Mouse (Mus musculus): ENCODE data around the gene Dusp16. TPM values are rescaled to one million over a fixed set of nuclear protein-coding genes. Genes with fewer than 3 reads are reported as not detected.
A peak's percentile ranks its signal among the peaks of the same experiment; 100 is the strongest.

The Dusp16 gene
- total and polyA plus RNA-seq, 2 experiments from 2014 or later = 3.2 to 3.9 TPM

GRCm38 (mm10) chr6:134670881-134671411, 121.5 kb downstream of the Dusp16 start:
- ATAC-seq (ENCODE audit: low FRiP score) (no peak), DNase-seq (ENCODE audit: low spot score) (peak; percentile 19)
- no peaks in the 10 kb centered on the region for H3K4me1 ChIP-seq (ENCODE audit: insufficient read depth, low read length)
- no peak overlapping the region for H3K9ac ChIP-seq (replicated peaks; ENCODE audit: low read length, poor library complexity, severe bottlenecking)
- TF ChIP-seq CTCF (IDR thresholded peaks at IDR 0.05) = no peak
- H3K27me3 ChIP-seq (ENCODE audit: insufficient read depth, low read length) = no peaks in the 10 kb centered on the region
- no peaks in the 10 kb centered on the region for H3K9me3 ChIP-seq (ENCODE audit: low read length)
- H3K36me3 ChIP-seq (ENCODE audit: insufficient read depth, low read length) = no peaks in the 10 kb centered on the region
- H3K27ac ChIP-seq (ENCODE audit: low read depth, low read length) = no peak overlapping the region
- H3K4me2 ChIP-seq (ENCODE audit: low read depth, low read length, poor library complexity, severe bottlenecking) = no peak overlapping the region
- WGBS = 47% methylated on average over 4 of the region's 4 CpGs
- H3K4me3 ChIP-seq (ENCODE audit: low read depth, low read length) = no peak overlapping the region

GRCm38 (mm10) chr6:134669179-134669865, 123.1 kb downstream of the Dusp16 start:
- Histone ChIP-seq H3K4me1 (ENCODE audit: insufficient read depth, low read length) (no peaks in the 10 kb centered on the region), H3K27me3 (ENCODE audit: insufficient read depth, low read length) (no peaks in the 10 kb centered on the region), H3K36me3 (ENCODE audit: insufficient read depth, low read length) (no peaks in the 10 kb centered on the region), H3K9me3 (ENCODE audit: low read length) (no peaks in the 10 kb centered on the region), H3K4me3 (ENCODE audit: low read depth, low read length) (no peak overlapping the region), H3K27ac (ENCODE audit: low read depth, low read length) (no peak overlapping the region), H3K4me2 (ENCODE audit: low read depth, low read length, poor library complexity, severe bottlenecking) (no peak overlapping the region), H3K9ac (replicated peaks; ENCODE audit: low read length, poor library complexity, severe bottlenecking) (no peak overlapping the region)
- TF ChIP-seq CTCF (IDR thresholded peaks at IDR 0.05) = no peak
- WGBS = 81% methylated on average over 6 of the region's 6 CpGs
- ATAC-seq (ENCODE audit: low FRiP score) (no peak), DNase-seq (ENCODE audit: low spot score) (no peak)

- H3K27me3 ChIP-seq (ENCODE audit: insufficient read depth, low read length) = no peaks in the 10 kb centered on the region
- DNase-seq (ENCODE audit: low spot score) (no peak), ATAC-seq (ENCODE audit: low FRiP score) (no peak)
- no peak overlapping the region for H3K4me3 ChIP-seq (ENCODE audit: low read depth, low read length)
- H3K27ac ChIP-seq (ENCODE audit: low read depth, low read length) = no peak overlapping the region
- H3K4me2 ChIP-seq (ENCODE audit: low read depth, low read length, poor library complexity, severe bottlenecking) = no peak overlapping the region
- H3K9ac ChIP-seq (replicated peaks; ENCODE audit: low read length, poor library complexity, severe bottlenecking) = no peak overlapping the region
- 89% methylated on average over 2 of the region's 2 CpGs for WGBS
- no peak for TF ChIP-seq CTCF (IDR thresholded peaks at IDR 0.05)
- no peaks in the 10 kb centered on the region for H3K36me3 ChIP-seq (ENCODE audit: insufficient read depth, low read length)
- H3K4me1 ChIP-seq (ENCODE audit: insufficient read depth, low read length) = no peaks in the 10 kb centered on the region
- H3K9me3 ChIP-seq (ENCODE audit: low read length) = no peaks in the 10 kb centered on the region
Measured at GRCm38 (mm10) chr6:134668519-134668918, 123.9 kb downstream of the Dusp16 start.

- WGBS = 86% methylated on average over 9 of the region's 9 CpGs
- TF ChIP-seq CTCF (IDR thresholded peaks at IDR 0.05) = no peak
- Histone ChIP-seq H3K36me3 (ENCODE audit: insufficient read depth, low read length) (no peaks in the 10 kb centered on the region), H3K4me3 (ENCODE audit: low read depth, low read length) (no peak overlapping the region), H3K9me3 (ENCODE audit: low read length) (no peaks in the 10 kb centered on the region), H3K9ac (replicated peaks; ENCODE audit: low read length, poor library complexity, severe bottlenecking) (no peak overlapping the region), H3K27me3 (ENCODE audit: insufficient read depth, low read length) (no peaks in the 10 kb centered on the region), H3K4me2 (ENCODE audit: low read depth, low read length, poor library complexity, severe bottlenecking) (no peak overlapping the region), H3K4me1 (ENCODE audit: insufficient read depth, low read length) (no peaks in the 10 kb centered on the region), H3K27ac (ENCODE audit: low read depth, low read length) (no peak overlapping the region)
- DNase-seq (ENCODE audit: low spot score) = no peak
- ATAC-seq (ENCODE audit: low FRiP score) = no peak
Measured at GRCm38 (mm10) chr6:134665817-134666216, 126.6 kb downstream of the Dusp16 start.

Other genes starting within 250 kb of the Dusp16 start
- gene Lrp6, start 225.7 kb downstream of the Dusp16 start, total RNA-seq (2014; rRNA removed) = 26.3 and 35.5 TPM in 2 replicates
- 11.1 and 14.7 TPM in 2 replicates for gene Lrp6, start 225.7 kb downstream of the Dusp16 start, polyA plus RNA-seq (2015; fragmentation: Nextera tagmentation; extraction: Ambion mirVana)
- 2.0 and 2.8 TPM in 2 replicates for gene Mansc1, start 160.1 kb downstream of the Dusp16 start, total RNA-seq (2014; rRNA removed)
- 1.6 and 1.7 TPM in 2 replicates for gene Mansc1, start 160.1 kb downstream of the Dusp16 start, polyA plus RNA-seq (2015; fragmentation: Nextera tagmentation; extraction: Ambion mirVana)
- gene Borcs5, start 153.1 kb downstream of the Dusp16 start, total RNA-seq (2014; rRNA removed) = 56.0 and 59.0 TPM in 2 replicates
- gene Borcs5, start 153.1 kb downstream of the Dusp16 start, polyA plus RNA-seq (2015; fragmentation: Nextera tagmentation; extraction: Ambion mirVana) = 39.6 and 42.7 TPM in 2 replicates
- 7.0 and 10.0 TPM in 2 replicates for gene Crebl2, start 37.5 kb upstream of the Dusp16 start, total RNA-seq (2014; rRNA removed)
- 2.6 and 3.5 TPM in 2 replicates for gene Crebl2, start 37.5 kb upstream of the Dusp16 start, polyA plus RNA-seq (2015; fragmentation: Nextera tagmentation; extraction: Ambion mirVana)
- 32.1 and 34.2 TPM in 2 replicates for gene Gpr19, start 106.0 kb upstream of the Dusp16 start, total RNA-seq (2014; rRNA removed)
- 38.5 and 41.6 TPM in 2 replicates for gene Gpr19, start 106.0 kb upstream of the Dusp16 start, polyA plus RNA-seq (2015; fragmentation: Nextera tagmentation; extraction: Ambion mirVana)
- 48.5 and 58.8 TPM in 2 replicates for gene Cdkn1b, start 127.8 kb upstream of the Dusp16 start, total RNA-seq (2014; rRNA removed)
- 23.9 and 25.6 TPM in 2 replicates for gene Cdkn1b, start 127.8 kb upstream of the Dusp16 start, polyA plus RNA-seq (2015; fragmentation: Nextera tagmentation; extraction: Ambion mirVana)
- 5.8 and 6.1 TPM in 2 replicates for gene Apold1, start 189.1 kb upstream of the Dusp16 start, total RNA-seq (2014; rRNA removed)
- gene Apold1, start 189.1 kb upstream of the Dusp16 start, polyA plus RNA-seq (2015; fragmentation: Nextera tagmentation; extraction: Ambion mirVana) = 4.3 and 5.1 TPM in 2 replicates
- gene Ddx47, start 219.0 kb upstream of the Dusp16 start, total RNA-seq (2014; rRNA removed) = 27.5 and 43.5 TPM in 2 replicates
- 58.1 and 58.4 TPM in 2 replicates for gene Ddx47, start 219.0 kb upstream of the Dusp16 start, polyA plus RNA-seq (2015; fragmentation: Nextera tagmentation; extraction: Ambion mirVana)

Data from midbrain, postnatal 0 days (tissue).